ENCODE assay signal across 9 mouse cellular contexts in the genomic region with DNA sequence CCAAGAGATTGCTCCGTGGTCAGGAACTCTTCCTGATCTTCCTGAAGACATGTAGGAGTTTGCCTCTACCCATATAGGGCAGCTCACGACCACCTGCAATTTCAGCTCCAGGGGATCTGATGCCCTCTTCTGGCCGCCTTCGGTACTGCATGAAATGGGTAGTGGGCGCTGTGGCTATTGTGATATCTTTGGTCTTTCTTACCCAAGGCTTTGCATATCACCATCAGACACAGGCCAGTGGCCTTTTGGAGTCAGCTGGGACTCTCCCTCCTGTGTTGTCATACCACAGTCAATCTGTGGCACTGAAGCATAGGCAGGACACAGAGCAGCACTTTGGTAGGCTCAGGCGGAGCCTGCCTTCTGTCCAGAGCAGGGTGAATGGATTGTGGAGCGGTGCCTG. TPM values are rescaled to one million over a fixed set of nuclear protein-coding genes. Genes with fewer than 3 reads are reported as not detected.
A peak's percentile ranks its signal among the peaks of the same experiment; 100 is the strongest.
DNase-seq lines count a peak whose midpoint lies in the region; TF ChIP-seq lines count a peak whose summit lies in the region.
"Had no signal": no experiment of that assay in that cellular context is flagged by ENCODE, and none has a peak within 500 bp of the region (broad histone marks: within the 10 kb centered on the region; RNA-seq: fewer than 3 reads in every experiment).

No protein-coding gene starts in this region.

- no peaks in the 10 kb centered on the region for H3K27me3 ChIP-seq in spleen, adult 2 months (ENCODE audit: control insufficient read depth, insufficient read depth, low read length)

- TF ChIP-seq POLR2A in spleen, adult 2 months (IDR thresholded peaks at IDR 0.05; ENCODE audit: low read depth, low read length): no peak

- no peaks in the 10 kb centered on the region for H3K36me3 ChIP-seq in spleen, adult 2 months (ENCODE audit: control insufficient read depth, insufficient read depth, low read length)

- peak; percentile 24; the same call in 1 of the 2 replicates for TF ChIP-seq CTCF in spleen, adult 2 months (IDR thresholded peaks at IDR 0.05; ENCODE audit: extremely low read depth, insufficient read depth, insufficient read length, insufficient replicate concordance)

- peak; percentile 61 for DNase-seq in heart, adult 11 months
- no peak for DNase-seq in heart, adult 8-10 months (ENCODE audit: low spot score)
- no peak for DNase-seq in spleen, adult 2 months (ENCODE audit: low read depth in 1 of 2, low spot score in 2 of 2)
- no peak for DNase-seq in spleen, adult 12 weeks (ENCODE audit: low spot score)
- peak; percentile 26 for DNase-seq in induced T-regulatory cell, adult 2 months (ENCODE audit: low read depth)
- peak; percentile 33 for DNase-seq in thymus, postnatal 25 days
- no peak for DNase-seq in right cerebral cortex, postnatal 25 days
- DNase-seq in right cerebral cortex, adult 18-20 months: no peak

- no peak overlapping the region for H3K27ac ChIP-seq in spleen, adult 2 months (ENCODE audit: insufficient read depth, low read length)

- WGBS in spleen, adult 2 months: 74% methylated on average over 7 of the region's 7 CpGs

- no peak overlapping the region for H3K4me3 ChIP-seq in spleen, adult 2 months (ENCODE audit: extremely low read depth, insufficient read depth, insufficient read length)
- H3K4me3 ChIP-seq: megakaryocyte, embryonic 14.5 days had no signal

- H3K4me1 ChIP-seq in spleen, adult 2 months (ENCODE audit: control insufficient read depth, insufficient read depth, insufficient read length): no peaks in the 10 kb centered on the region
- H3K4me1 ChIP-seq: megakaryocyte, embryonic 14.5 days had no signal

RNA-seq across cellular contexts. Expression of gene Apba1, which starts 13.3 kb away (rescaled TPM):
- 1 to 10 TPM; 2.7 to 3.8 (median 3.4) TPM for total RNA-seq in heart, adult 8-10 months (2022)
- polyA plus RNA-seq in spleen, adult 2 months (2012; rRNA removed): 2.1 and 2.6 TPM in 2 replicates

Comparison
In these comparisons a context has a peak if more than half of its experiments do, and no peak if none do; other contexts are left out.
1. DNase-seq: peak in heart, adult 11 months (single experiment), induced T-regulatory cell, adult 2 months (single experiment) and thymus, postnatal 25 days (single experiment); none in heart, adult 8-10 months (single experiment), spleen, adult 2 months (0 of 2), spleen, adult 12 weeks (single experiment), right cerebral cortex, postnatal 25 days (single experiment) and right cerebral cortex, adult 18-20 months (single experiment).